Mouse (Mus musculus) olfactory bulb, adult 2 months (tissue): ENCODE measurements around the gene Fbxw8.

ENCODE experiments used
- CTCF ChIP-seq: fragments of 200-500 bp; IDR thresholded peaks from 2 replicates; pipeline ENCODE4 v1.5.1; 2012; ENCODE audit warnings: low read depth, mild to moderate bottlenecking, low read length, moderate library complexity; ENCODE audit not compliant: insufficient read depth
- POLR2A ChIP-seq: fragments of 200-500 bp; IDR thresholded peaks from 2 replicates; pipeline ENCODE4 v1.6.1; 2012; ENCODE audit warnings: mild to moderate bottlenecking, low read depth, low read length, moderate library complexity; ENCODE audit not compliant: insufficient read depth

- TF ChIP-seq POLR2A (no peak), CTCF (no peak)
Measured at GRCm38 (mm10) chr5:118031059-118031458, 124.2 kb downstream of the Fbxw8 start.
